Mouse (Mus musculus) liver, embryonic 14.5 days (tissue): Measurements from ENCODE around the gene Trank1.

ENCODE experiments used
- CTCF ChIP-seq: IDR thresholded peaks from 2 replicates; pipeline ENCODE4 v1.5.1; 2016; ENCODE audit warnings: antibody characterized with exemption, low read depth, control low read depth
- EP300 ChIP-seq: IDR thresholded peaks from 2 replicates; pipeline ENCODE4 v1.6.1; 2016; ENCODE audit warnings: antibody characterized with exemption, low read depth

- TF ChIP-seq CTCF (no peak), EP300 (no peak)
These were observed 26.5 kb upstream of the Trank1 start for GRCm38 (mm10) chr9:111285061-111285460.
